Mouse (Mus musculus): ENCODE results near the gene Ptdss2. TPM values are rescaled to one million over a fixed set of nuclear protein-coding genes. Genes with fewer than 3 reads are reported as not detected.

Gene Ptdss2
- polyA plus RNA-seq, 1 experiment = 49.5 TPM

DNA sequence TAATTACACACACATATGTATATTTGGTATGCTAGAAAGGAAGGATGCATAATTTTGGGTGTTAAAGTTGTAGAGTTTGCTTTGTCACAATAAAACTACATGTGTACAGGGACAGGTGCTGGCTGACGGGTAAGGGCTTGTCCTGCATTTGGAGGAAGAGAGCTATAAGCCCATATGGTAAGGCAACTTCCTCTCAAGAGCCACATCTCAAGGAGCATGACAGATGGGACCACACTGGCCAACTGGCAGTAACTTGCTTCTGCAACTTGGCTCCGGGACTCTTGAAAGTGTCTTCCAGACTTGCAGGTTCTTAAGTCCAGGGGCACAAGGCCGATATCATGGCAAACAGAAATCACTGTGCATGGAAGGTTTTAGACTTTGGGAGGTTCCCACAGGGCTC lies 22.5 kb downstream of the Ptdss2 start:
- Histone ChIP-seq H3K27ac (replicated peaks; ENCODE audit: low read depth, low read length) (no peak overlapping the region), H3K4me3 (ENCODE audit: insufficient read depth, low read depth, low read length) (no peak overlapping the region), H3K4me1 (ENCODE audit: control insufficient read depth, insufficient read depth, insufficient read length, low read length) (no peaks in the 10 kb centered on the region)

DNA sequence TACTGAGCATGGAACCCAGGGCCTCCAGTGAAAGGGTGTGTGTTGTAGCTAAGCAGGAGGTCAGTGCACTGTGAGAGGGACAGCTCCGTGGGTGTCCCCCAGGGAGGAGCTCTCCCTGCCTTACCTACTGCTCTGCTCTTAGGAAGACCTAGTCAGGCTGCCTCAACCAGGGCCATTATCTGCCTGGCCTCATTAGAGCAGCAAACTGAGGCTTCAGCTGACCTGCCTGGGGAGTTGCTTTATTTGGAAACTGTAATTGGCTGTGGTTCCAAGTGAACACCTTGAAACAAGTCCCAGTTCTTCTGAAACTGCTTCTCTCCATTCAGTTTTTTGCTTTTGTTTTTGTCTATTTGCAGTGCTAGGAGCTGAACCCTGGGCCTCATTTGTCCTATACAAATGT lies 23.2 kb downstream of the Ptdss2 start:
- H3K4me3 ChIP-seq (ENCODE audit: insufficient read depth, low read depth, low read length) = no peak overlapping the region
- no peaks in the 10 kb centered on the region for H3K4me1 ChIP-seq (ENCODE audit: control insufficient read depth, insufficient read depth, insufficient read length, low read length)
- H3K27ac ChIP-seq (replicated peaks; ENCODE audit: low read depth, low read length) = no peak overlapping the region

DNA sequence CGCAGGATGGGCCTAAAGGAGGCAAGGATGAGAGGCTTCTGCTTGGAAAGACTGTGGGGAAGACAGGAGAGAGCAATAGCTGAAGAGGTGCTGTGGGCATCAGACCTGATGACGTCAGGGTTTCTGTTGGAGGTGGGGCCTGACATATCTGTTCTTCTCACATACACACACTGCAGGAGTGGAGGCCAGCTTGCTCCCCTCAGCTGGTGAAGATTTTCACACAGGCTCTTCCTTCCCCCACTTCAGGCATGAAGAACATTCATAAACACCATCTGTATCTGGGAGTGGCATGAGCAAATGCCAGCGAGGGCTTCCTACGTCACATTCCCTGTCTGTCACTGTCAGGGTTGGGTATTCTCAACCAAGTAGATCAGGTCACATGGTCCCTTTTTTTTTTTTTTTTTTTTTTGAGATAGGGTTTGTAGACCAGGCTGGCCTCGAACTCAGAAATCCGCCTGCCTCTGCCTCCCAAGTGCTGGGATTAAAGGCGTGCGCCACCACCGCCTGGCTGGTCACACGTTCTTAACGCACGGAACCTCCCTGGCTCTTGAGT lies 23.9 kb downstream of the Ptdss2 start:
- no peaks in the 10 kb centered on the region for H3K4me1 ChIP-seq (ENCODE audit: control insufficient read depth, insufficient read depth, insufficient read length, low read length)
- H3K27ac ChIP-seq (replicated peaks; ENCODE audit: low read depth, low read length) = no peak overlapping the region
- H3K4me3 ChIP-seq (ENCODE audit: insufficient read depth, low read depth, low read length) = no peak overlapping the region

DNA sequence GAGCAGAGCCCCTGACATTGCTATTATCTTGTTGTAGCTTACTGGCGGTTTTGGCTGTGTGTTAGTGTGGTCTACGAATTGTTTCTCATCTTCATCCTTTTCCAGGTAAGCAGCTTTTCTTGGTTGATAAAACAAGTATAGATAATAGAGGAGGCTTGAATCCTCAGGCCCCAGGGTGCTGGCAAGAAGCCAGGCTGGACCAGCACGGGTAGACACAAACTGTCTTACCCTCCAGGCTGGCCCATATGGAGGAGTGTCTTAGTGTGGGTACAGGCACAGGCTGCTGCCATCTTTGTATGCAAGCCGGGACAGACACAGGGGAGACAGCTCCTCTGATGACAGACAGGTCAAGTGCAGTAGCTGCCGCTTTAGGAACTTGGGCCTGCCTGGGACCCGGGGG lies 24.9 kb downstream of the Ptdss2 start:
- no peak overlapping the region for H3K4me3 ChIP-seq (ENCODE audit: insufficient read depth, low read depth, low read length)
- no peaks in the 10 kb centered on the region for H3K4me1 ChIP-seq (ENCODE audit: control insufficient read depth, insufficient read depth, insufficient read length, low read length)
- H3K27ac ChIP-seq (replicated peaks; ENCODE audit: low read depth, low read length) = no peak overlapping the region

DNA sequence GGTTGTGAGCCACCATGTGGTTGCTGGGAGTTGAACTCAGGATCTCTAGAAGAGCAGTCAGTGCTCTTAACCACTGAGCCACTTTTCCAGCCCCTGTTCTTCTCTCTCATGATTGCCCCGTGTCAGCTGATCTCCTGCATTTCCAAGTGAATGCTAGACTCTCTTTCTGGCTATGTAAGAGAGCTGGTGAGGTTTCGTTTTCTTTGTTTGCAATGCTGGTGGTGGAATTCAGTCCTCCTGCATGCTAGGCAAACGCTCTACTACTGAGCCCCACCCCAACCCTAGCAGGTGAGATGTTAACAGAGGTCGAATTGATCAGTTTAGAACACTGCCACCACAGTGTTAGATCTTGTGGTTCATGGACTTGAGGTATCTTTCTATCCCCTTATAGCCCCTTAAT lies 26.5 kb downstream of the Ptdss2 start:
- Histone ChIP-seq H3K4me3 (ENCODE audit: insufficient read depth, low read depth, low read length) (no peak overlapping the region), H3K27ac (replicated peaks; ENCODE audit: low read depth, low read length) (no peak overlapping the region), H3K4me1 (ENCODE audit: control insufficient read depth, insufficient read depth, insufficient read length, low read length) (no peaks in the 10 kb centered on the region)

DNA sequence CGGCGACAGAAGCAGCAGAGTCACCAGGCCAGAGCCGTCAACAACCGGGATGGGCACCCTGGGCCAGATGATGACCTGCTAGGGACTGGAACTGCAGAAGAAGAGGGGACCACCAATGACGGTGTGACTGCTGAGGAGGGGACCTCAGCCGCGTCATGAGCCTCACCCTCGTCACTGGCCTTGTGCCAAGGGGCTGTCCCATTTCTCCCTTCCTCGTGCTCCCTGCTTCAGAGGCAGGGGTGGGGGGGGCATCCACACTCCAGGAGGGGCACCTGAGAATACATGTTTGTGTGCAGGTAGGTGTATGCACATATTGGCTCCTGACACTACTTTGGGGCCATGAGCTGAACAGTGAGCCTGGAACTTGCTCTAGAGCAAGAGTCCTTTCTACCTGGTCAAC lies 33.2 kb downstream of the Ptdss2 start:
- Histone ChIP-seq H3K27ac (replicated peaks; ENCODE audit: low read depth, low read length) (no peak overlapping the region), H3K4me1 (ENCODE audit: control insufficient read depth, insufficient read depth, insufficient read length, low read length) (no peaks in the 10 kb centered on the region), H3K4me3 (ENCODE audit: insufficient read depth, low read depth, low read length) (no peak overlapping the region)

DNA sequence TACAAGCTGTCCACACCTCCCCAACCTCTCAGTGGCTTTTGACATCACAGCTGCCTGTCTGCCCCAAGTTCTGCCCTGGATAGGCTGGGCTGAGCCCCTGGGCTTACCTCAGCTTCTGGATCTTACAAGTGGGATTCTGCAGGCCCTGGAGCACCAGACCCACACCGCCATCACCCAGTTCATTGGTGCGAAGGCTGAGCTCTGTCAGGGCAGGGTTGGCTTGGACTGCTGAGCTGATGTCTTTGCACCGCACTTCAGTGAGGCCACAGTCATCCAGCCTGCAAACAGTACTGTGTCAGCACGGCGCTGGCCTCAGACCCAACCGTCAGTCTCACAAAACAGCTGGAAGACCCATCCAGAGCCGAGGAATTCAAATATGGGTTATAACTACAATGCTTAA lies 42.2 kb downstream of the Ptdss2 start:
- H3K27ac ChIP-seq (replicated peaks; ENCODE audit: low read depth, low read length) = no peak overlapping the region
- no peak overlapping the region for H3K4me3 ChIP-seq (ENCODE audit: insufficient read depth, low read depth, low read length)
- H3K4me1 ChIP-seq (ENCODE audit: control insufficient read depth, insufficient read depth, insufficient read length, low read length) = peaks cover 7% of the 10 kb centered on the region; the same call in 1 of the 2 replicates

DNA sequence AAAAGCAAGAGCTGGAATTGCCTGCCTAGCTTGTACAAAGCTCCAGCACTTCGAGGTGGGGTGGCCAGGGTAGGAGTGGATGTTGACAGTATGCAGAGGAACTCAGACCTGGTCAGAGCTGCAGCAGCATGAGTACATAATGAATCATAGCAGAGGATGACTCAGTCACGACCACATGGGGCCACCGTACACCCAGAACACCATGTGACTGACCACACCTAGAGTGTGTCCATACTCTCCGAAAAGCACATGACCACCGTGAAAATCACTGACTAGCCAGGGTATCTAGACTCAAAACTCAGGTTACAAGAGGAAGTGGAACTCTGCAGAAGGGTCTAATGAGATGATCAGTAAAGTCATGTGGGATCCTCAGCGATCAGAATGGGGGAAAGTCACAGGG lies 42.7 kb downstream of the Ptdss2 start:
- Histone ChIP-seq H3K27ac (replicated peaks; ENCODE audit: low read depth, low read length) (no peak overlapping the region), H3K4me1 (ENCODE audit: control insufficient read depth, insufficient read depth, insufficient read length, low read length) (peaks cover 7% of the 10 kb centered on the region; the same call in 1 of the 2 replicates), H3K4me3 (ENCODE audit: insufficient read depth, low read depth, low read length) (no peak overlapping the region)

DNA sequence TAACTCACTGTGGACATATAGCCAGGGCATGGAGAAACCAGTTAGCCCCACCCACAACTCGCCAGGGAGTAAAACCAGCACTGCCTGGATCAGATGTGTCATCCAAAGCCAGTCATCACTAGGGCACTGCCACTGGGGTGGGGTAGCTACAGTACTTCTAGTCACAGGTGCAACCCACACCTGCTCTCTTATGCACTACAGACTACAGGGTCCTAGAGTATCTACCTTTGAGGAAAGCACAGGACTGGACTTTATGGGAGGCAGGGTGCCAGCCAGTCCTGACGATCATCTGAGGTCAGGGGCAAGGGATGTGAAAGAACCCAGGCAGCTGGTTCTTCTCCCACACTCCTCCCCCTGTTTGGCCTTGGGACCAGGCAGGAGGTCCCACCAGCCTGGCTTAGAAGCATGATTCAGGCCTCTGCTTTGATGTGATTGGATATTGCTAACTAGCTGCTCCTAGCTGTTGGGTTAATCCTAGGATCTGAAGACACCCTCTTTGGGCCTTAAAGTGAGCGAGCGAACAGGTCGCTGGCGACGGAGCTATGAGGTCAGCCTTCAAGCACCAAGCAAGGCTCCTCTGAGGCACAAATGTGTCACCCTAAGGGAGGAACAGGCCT lies 45.8 kb downstream of the Ptdss2 start:
- Histone ChIP-seq H3K4me1 (ENCODE audit: control insufficient read depth, insufficient read depth, insufficient read length, low read length) (peaks cover 7% of the 10 kb centered on the region; the same call in 1 of the 2 replicates), H3K27ac (replicated peaks; ENCODE audit: low read depth, low read length) (peak overlapping the region; percentile 51), H3K4me3 (ENCODE audit: insufficient read depth, low read depth, low read length) (peak overlapping the region; percentile 62)

DNA sequence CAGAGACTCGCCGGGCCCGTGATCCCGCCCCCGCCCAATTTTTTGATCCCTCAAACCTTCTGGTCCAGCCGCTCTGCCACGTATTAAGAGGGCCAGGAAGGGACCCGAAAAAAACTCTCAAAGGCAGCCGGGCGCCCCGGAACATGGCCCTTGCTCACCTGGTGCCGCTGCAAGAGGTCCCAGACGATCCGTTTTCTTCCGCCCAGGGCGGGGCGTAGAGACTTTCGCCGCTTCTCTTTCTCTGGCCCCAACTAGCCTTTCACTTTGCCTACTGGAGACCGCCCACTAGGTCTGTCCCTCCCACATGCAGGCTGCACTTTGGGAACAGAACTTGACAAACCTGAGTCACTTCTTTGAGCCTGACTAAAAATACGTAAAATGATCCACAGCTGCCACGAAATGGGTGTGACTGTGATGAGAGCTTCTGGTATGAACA lies 46.4 kb downstream of the Ptdss2 start:
- Histone ChIP-seq H3K4me3 (ENCODE audit: insufficient read depth, low read depth, low read length) (peak overlapping the region; percentile 62), H3K4me1 (ENCODE audit: control insufficient read depth, insufficient read depth, insufficient read length, low read length) (peaks cover 7% of the 10 kb centered on the region; the same call in 1 of the 2 replicates)

DNA sequence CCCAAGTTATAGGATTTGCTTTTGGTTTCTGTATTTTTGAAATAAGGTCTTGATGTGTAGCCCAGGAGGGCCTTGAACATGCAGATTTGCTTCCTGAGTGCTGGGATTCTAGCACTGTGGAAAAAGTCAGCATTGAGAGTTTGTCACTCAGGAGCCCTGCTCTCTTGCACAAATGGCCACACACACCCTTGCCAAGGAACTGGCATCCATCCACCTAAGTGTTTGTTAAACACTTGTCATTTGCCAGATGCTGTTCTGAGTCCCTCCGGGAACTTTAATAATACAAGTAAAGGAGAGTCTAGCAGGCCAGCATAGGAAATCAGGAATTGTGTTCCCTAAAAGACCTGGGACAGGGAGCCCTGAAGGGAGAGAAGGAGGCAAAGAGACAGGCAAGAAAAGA lies 47.1 kb downstream of the Ptdss2 start:
- Histone ChIP-seq H3K4me1 (ENCODE audit: control insufficient read depth, insufficient read depth, insufficient read length, low read length) (peaks cover 7% of the 10 kb centered on the region; the same call in 1 of the 2 replicates), H3K4me3 (ENCODE audit: insufficient read depth, low read depth, low read length) (no peak overlapping the region)

More for the DNA sequence above, 46.4 kb downstream of the Ptdss2 start:
- H3K27ac ChIP-seq (replicated peaks; ENCODE audit: low read depth, low read length) = peak overlapping the region; percentile 51

DNA sequence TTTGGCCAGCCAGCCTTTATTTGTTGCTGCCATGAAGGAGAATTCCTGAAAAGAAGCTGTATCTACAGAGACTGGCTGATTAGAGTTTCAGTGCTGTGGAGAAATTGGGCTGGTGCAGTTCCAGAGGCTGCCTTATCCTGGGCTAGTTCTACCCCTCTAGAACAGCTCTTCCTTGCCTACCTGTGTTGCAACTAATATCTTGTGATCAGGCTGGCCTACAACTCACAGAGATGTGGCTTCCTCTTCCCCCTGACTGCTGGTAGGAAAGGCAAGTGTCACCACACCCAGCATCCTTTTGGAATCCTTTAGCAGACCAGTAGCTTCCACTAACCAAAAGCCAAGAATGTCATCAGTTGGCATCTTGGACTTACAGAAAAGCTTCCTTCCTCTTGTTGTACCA lies 47.7 kb downstream of the Ptdss2 start:
- Histone ChIP-seq H3K27ac (replicated peaks; ENCODE audit: low read depth, low read length) (no peak overlapping the region), H3K4me1 (ENCODE audit: control insufficient read depth, insufficient read depth, insufficient read length, low read length) (peaks cover 7% of the 10 kb centered on the region; the same call in 1 of the 2 replicates), H3K4me3 (ENCODE audit: insufficient read depth, low read depth, low read length) (no peak overlapping the region)

More for the DNA sequence above, 47.1 kb downstream of the Ptdss2 start:
- no peak overlapping the region for H3K27ac ChIP-seq (replicated peaks; ENCODE audit: low read depth, low read length)

DNA sequence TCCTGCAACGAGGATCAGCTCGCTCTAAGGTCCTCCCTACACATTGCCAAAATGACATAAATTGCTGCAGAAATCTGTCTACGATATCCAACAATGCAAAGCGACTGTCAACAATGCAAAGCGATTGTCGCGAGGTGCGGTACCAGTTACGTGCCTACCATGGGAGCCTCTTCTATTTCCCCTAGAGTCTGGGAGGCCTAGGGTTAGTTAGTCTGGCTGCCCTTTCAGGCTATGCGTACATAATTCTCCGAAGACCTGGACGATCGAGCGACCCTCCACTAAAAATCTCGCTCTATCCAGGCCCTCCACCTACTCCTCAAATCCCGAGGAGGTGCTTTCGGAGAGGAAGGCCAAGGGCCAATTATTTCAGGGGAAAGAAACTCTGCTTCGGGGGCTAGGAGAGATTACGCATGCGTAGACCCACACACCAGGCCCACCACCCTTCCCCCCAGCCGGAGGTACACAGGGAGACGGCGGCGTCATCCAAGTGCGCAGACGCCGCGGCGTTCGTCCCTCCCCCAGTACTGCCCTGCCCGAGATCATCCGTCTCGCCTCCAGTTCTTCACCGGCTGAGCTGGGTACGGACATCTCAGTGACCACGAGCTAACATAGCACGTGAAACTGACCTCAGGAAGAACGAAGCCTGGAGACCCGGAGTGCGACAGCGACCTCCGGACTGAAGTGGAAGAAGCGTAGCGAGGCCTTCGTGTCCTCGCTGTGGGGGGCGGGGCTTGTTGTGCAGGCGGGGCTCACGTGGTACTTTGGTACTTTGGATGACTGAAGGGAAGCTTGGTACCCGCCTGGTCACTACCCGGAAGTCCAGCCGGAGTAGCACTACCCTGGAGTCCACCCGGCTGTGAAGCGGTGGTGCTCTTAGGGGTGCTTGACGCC lies 50.2 kb downstream of the Ptdss2 start, which contains the start of gene Rnh1:
Rnh1 (minus strand) TSS at position 742 of the 891 bp plus-strand sequence.
- Histone ChIP-seq H3K4me1 (ENCODE audit: control insufficient read depth, insufficient read depth, insufficient read length, low read length) (peaks cover 7% of the 10 kb centered on the region; the same call in 1 of the 2 replicates), H3K27ac (replicated peaks; ENCODE audit: low read depth, low read length) (peak within 1 kb of the TSS; percentile 91), H3K4me3 (ENCODE audit: insufficient read depth, low read depth, low read length) (peak within 1 kb of the TSS; percentile 71)

DNA sequence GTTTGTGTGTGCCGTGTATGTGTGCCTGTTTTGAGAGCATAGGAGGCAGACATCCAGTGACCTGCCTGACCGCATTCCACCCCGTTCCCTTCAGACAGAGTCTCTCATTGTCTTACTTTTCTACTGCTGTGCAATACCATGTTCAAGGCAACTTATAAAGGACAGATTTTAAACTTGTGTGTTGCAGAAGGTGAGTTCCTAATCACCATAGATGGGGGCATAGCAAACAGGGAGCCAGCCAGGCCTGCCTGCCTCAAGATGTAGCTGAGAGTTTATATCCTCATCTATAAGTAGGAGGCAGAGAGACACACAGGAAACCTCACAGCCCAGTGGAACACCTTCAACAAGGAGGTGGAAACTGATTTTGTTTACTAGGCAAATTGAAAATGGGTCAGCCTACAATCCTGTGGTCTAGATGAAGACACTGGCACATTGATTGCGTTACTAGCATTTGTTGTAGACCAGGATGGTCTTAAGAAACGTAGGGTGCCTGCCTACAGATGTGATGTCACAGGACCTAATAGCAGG lies 51.2 kb downstream of the Ptdss2 start:
- Histone ChIP-seq H3K27ac (replicated peaks; ENCODE audit: low read depth, low read length) (peak overlapping the region; percentile 64), H3K4me3 (ENCODE audit: insufficient read depth, low read depth, low read length) (peak overlapping the region; percentile 71; the same call in 1 of the 2 replicates), H3K4me1 (ENCODE audit: control insufficient read depth, insufficient read depth, insufficient read length, low read length) (peaks cover 4% of the 10 kb centered on the region; the same call in 1 of the 2 replicates)

DNA sequence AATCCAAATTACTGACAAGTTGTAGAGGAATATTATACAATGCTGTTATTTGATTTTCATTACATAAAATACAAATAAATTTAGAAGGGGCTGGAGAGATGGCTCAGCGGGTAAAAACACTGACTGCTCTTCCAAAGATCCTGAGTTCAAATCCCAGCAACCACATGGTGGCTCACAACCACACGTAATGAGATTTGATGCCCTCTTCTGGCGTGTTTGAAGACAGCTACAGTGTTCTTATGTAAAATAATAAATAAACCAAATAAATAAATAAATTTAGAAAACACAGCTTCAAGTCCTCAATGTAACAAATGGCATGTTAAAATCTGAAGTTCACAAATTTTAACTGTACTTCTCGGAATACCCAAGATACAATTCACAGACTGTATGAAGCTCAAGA lies 52.9 kb downstream of the Ptdss2 start:
- Histone ChIP-seq H3K27ac (replicated peaks; ENCODE audit: low read depth, low read length) (no peak overlapping the region), H3K4me1 (ENCODE audit: control insufficient read depth, insufficient read depth, insufficient read length, low read length) (no peaks in the 10 kb centered on the region; the same call in 1 of the 2 replicates), H3K4me3 (ENCODE audit: insufficient read depth, low read depth, low read length) (no peak overlapping the region)
